Mouse (Mus musculus): ENCODE data around the gene AC129217.1.

The AC129217.1 gene

GRCm38 (mm10) chr19:8870838-8871237, 41.3 kb downstream of the AC129217.1 start:
- no peak for DNase-seq (ENCODE audit: low spot score in 2 of 2)

DNA sequence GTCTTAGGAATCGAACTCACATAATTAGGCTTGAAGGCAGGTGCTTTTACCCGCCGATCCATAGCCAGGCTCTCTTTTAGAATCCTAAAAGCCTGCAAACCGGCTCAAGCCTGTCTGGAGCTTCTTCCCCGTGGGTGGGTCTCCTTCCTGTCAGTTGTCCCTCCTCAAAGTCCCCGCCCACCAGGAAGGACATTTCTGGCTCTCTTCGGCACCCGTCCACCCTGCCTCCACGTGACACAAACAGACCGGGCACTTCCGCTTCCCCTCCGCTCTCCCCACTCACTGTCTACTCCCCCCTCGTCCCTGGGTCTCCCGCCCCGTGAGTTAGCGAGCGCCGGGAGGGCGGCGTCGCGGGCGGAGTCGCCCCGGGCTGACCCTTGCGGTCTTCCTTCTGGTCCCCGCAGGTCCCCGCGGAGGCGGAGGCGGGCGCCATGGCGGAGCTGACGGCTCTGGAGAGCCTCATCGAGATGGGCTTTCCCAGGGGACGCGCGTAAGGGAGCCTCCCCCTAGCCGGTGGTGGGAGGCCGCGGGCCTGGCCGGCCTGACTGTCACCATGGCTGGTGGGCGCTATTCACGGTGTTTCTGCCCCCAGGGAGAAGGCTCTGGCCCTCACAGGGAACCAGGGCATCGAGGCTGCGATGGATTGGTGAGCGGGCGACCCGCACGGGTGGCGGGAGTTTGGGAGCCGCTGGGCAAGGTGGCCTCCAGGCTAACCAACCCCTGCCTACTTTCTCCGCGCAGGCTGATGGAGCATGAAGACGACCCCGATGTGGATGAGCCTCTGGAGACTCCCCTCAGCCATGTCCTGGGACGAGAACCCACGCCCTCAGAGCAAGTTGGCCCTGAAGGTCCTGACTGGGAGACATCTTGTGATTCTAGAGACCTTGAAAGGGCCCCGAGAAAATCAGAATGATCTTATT, 42.0 kb downstream of the AC129217.1 start, which contains the start of gene Ubxn1:
Gene Ubxn1, plus strand, starts transcription at position 230 of the 920 bp plus-strand sequence.
- peak; percentile 87 to 90 for DNase-seq (ENCODE audit: low spot score in 2 of 2)

DNA sequence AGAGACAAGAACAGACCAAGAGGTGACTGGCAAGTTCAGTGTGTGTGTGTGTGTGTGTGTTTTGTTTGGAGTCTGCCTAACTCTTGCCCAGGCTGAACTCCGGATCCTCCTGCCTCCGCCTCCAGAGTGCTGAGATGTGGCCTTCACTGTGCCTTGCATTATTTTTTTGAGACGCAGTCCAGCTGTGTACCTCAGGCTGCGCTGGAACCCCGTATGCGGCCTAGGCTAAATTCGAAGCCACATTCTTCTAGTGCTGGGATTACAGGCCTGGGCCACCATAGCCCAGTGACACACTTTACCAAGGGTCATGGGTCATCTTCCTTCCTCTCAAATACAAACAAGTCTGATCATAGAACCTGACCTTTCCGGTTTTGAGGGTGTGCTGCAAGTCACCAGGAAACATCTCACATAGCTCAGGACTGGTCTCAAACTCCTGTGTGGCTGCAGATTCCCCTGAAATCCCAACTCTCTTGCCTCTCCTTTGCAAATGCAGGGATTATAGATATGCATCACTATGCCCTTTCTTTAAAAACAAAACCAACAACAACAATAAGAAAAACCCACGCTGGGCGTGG, 42.8 kb downstream of the AC129217.1 start:
- no peak for DNase-seq (ENCODE audit: low spot score in 2 of 2)

GRCm38 (mm10) chr19:8875031-8875430, 45.5 kb downstream of the AC129217.1 start:
- no peak for DNase-seq (ENCODE audit: low spot score in 2 of 2)

- DNase-seq (ENCODE audit: low spot score in 2 of 2) = peak; percentile 83 to 87
Observed at GRCm38 (mm10) chr19:8880311-8881033, 50.9 kb downstream of the AC129217.1 start, which contains the start of gene Uqcc3. Gene Uqcc3 (minus strand): TSS chr19:8880923.

DNA sequence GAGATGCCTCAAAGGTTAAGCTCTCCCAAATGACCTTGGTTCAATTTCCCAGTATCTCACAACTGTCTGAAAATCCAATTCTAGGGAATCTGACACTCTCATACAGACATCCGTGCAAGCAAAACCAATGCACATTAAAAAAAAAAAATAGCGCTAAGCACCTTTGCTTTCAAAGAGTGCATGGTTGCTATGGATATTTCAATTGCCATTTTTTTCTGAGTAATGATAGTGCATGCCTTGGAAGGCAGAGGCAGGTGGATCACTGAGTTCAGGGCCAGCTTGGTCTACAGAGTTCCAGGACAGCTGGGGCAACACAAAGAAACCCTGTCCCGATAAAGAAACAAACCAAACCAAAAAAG, 51.4 kb downstream of the AC129217.1 start:
- DNase-seq (ENCODE audit: low spot score in 2 of 2) = no peak

DNA sequence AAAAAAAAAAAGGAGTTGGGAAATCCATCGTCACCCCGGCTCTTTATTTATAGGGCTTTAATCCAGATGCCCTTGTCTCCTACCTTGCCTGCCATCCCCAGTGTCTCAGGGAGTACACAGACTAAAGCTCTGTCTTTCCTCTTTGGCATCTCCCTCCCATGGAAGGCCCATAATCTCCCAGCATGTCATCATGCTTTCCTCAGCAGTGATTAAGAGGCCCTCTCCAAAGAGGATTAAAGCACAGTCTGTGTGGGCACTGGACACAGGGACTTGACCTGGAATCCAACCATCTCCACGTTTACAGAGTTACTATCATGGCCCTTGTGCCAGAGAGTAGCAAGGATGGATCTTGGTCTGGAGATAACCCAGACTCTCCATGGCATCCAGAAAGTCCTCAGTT, 54.0 kb downstream of the AC129217.1 start, which contains the start of the genes Lbhd1 and Gm49403:
Gene Lbhd1, plus strand, starts transcription at position 117 of the 400 bp plus-strand sequence.
Gene Gm49403, plus strand, starts transcription at position 315 of the 400 bp plus-strand sequence.
- no peak for DNase-seq (ENCODE audit: low spot score in 2 of 2)

- no peak for DNase-seq (ENCODE audit: low spot score in 2 of 2)
Observed at GRCm38 (mm10) chr19:8886916-8887584, 57.5 kb downstream of the AC129217.1 start.

- DNase-seq (ENCODE audit: low spot score in 2 of 2) = no peak
Observed at GRCm38 (mm10) chr19:8887585-8888463, 58.3 kb downstream of the AC129217.1 start.

DNA sequence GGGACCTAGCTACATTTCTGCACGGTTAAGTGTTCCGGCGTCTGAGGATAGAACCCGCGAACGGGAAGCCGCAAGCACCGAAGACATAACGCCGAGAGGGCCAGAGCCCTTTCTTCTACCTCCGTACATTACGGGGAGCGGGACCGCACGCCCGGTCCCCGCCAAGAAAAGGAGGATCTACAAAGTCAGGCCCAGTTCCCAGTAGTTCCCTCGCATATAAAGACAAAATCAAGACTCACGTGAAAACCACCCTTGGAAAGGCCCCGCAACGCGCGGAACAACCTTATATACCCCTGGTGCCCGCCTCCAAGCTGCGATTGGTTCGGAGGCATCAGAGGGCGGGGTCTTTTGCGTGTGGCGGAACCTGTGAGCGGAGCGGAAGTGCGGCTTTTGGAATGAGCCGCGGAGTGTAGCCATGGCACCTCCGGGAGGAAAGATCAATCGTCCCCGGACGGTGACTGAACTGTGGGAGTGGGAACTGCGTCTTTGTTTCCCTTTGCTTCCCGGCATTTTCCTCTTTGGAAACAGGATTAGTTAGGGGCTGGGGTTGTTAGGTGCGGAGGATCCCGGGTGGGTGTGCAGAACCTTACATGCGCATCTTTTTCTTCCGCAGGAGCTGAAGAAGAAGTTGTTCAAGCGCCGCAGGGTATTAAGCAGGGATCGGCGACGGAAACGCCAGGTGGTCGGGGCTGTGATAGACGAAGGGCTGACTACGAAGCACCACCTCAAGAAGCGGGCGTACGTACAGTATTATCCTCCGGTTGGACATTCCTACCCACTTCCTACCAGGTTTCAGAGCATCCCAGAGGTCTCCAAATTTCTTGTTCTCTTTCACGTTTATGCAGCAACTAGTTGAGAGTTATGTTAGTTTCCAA, 59.2 kb downstream of the AC129217.1 start, which contains the start of the genes 1810009A15Rik and Gm49416:
Gene 1810009A15Rik, plus strand, starts transcription at position 343 of the 875 bp plus-strand sequence.
Gene Gm49416, plus strand, starts transcription at position 416 of the 875 bp plus-strand sequence.
- DNase-seq (ENCODE audit: low spot score in 2 of 2) = peak; percentile 88 to 93
